Mouse (Mus musculus) C2C12 (cell line): ENCODE data around the gene Wdr73.

Source experiments
- CEBPB ChIP-seq: IDR thresholded peaks from one replicate; pipeline ENCODE4 v1.6.1; 2011; ENCODE audit warnings: low read depth, mild to moderate bottlenecking, control low read depth, moderate library complexity
- CTCF ChIP-seq: IDR thresholded peaks from one replicate; pipeline ENCODE4 v1.5.1; 2011; ENCODE audit not compliant: control insufficient read depth, insufficient read depth, insufficient read length
- FOSL1 ChIP-seq: IDR thresholded peaks from one replicate; pipeline ENCODE4 v1.8.0; 2011; ENCODE audit warnings: mild to moderate bottlenecking, low read length; ENCODE audit not compliant: poor library complexity, insufficient read depth, severe bottlenecking
- MAX ChIP-seq: IDR thresholded peaks from one replicate; pipeline ENCODE4 v1.6.1; 2011; ENCODE audit warnings: mild to moderate bottlenecking, control low read depth
- MYOD1 ChIP-seq: IDR thresholded peaks from one replicate; pipeline ENCODE4 v1.6.1; 2011; ENCODE audit warnings: low read depth; ENCODE audit not compliant: control insufficient read depth, insufficient read length
- MYOG ChIP-seq: IDR thresholded peaks from one replicate; pipeline ENCODE4 v1.6.1; 2011; ENCODE audit not compliant: control insufficient read depth, insufficient read length; ENCODE audit errors: extremely low read depth
- USF1 ChIP-seq: IDR thresholded peaks from one replicate; pipeline ENCODE4 v1.6.1; 2011; ENCODE audit warnings: low read depth, mild to moderate bottlenecking, control low read depth, moderate library complexity

DNA sequence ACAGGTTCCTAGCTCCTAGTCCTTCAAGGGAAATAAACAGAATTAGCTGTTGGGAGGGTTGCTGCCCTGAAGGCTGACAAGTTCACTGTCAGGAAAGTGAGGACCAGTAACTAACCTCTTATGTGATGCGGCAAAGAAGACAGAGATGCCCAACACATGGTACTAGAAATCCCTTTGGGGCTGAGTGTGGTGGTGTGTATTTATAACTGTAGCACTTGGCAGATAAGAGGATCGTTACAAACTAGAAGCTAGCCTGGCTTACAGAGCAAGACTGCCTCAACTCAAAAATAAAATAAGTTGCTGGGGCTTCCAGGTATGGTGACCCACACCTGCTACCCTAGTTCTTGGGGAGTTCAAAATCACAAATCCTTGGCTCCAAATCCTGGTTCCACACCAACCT, 51.8 kb downstream of the Wdr73 start:
- TF ChIP-seq USF1 (no peak), CTCF (no peak), MYOG (no peak), CEBPB (no peak), MAX (no peak), MYOD1 (no peak), FOSL1 (no peak)
